Mouse (Mus musculus): ENCODE measurements around the gene Htra2. TPM values are rescaled to one million over a fixed set of nuclear protein-coding genes. Genes with fewer than 3 reads are reported as not detected.
A peak's percentile ranks its signal among the peaks of the same experiment; 100 is the strongest.

Htra2 gene
- polyA plus RNA-seq, 1 experiment from 2014 or later = 76.6 TPM

- Histone ChIP-seq H3K4me1 (peaks cover 10% of the 10 kb centered on the region), H3K4me2 (no peak overlapping the region), H3K36me3 (no peaks in the 10 kb centered on the region), H3K4me3 (no peak overlapping the region), H3K9ac (no peak overlapping the region), H3K27me3 (no peaks in the 10 kb centered on the region), H3K9me3 (no peaks in the 10 kb centered on the region), H3K27ac (no peak overlapping the region)
- WGBS = 46% methylated on average over 6 of the region's 6 CpGs
- no peak for ATAC-seq (ENCODE audit: borderline replicate concordance, extremely low read depth, low FRiP score, low TSS enrichment)
Measured at GRCm38 (mm10) chr6:83043561-83043960, 11.5 kb downstream of the Htra2 start.

- Histone ChIP-seq H3K27me3 (no peaks in the 10 kb centered on the region), H3K4me2 (no peak overlapping the region), H3K9ac (no peak overlapping the region), H3K36me3 (no peaks in the 10 kb centered on the region), H3K4me3 (no peak overlapping the region), H3K9me3 (no peaks in the 10 kb centered on the region), H3K4me1 (peaks cover 17% of the 10 kb centered on the region), H3K27ac (no peak overlapping the region)
- ATAC-seq (ENCODE audit: borderline replicate concordance, extremely low read depth, low FRiP score, low TSS enrichment) = no peak
- WGBS = 78% methylated on average over 5 of the region's 5 CpGs
Measured at GRCm38 (mm10) chr6:83040601-83041000, 14.5 kb downstream of the Htra2 start.

- Histone ChIP-seq H3K4me2 (peak overlapping the region; percentile 48), H3K9ac (no peak overlapping the region), H3K4me1 (peaks cover 29% of the 10 kb centered on the region), H3K27ac (no peak overlapping the region), H3K4me3 (peak overlapping the region; percentile 19), H3K36me3 (no peaks in the 10 kb centered on the region), H3K9me3 (no peaks in the 10 kb centered on the region), H3K27me3 (no peaks in the 10 kb centered on the region)
- WGBS = 17% methylated on average over 24 of the region's 24 CpGs
- no peak for ATAC-seq (ENCODE audit: borderline replicate concordance, extremely low read depth, low FRiP score, low TSS enrichment)
Measured at GRCm38 (mm10) chr6:83038496-83039012, 16.5 kb downstream of the Htra2 start.

DNA sequence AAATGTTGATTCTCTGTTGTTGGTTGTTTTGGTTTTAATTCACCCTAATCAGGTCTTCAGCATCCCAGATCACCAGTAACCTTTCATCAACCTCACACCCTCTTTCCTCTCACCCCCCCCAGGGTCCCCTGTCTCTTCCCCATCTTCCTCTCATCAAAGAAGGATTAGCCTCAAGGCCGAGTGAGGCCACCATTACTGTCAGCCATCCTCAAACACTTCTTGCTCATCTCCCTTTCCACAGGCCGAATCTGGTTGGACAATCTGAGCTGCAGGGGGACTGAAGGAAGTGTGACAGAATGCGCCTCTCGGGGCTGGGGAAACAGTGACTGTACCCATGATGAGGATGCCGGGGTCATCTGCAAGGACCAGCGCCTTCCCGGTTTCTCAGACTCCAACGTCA is 17.9 kb downstream of the Htra2 start:
- ATAC-seq (ENCODE audit: borderline replicate concordance, extremely low read depth, low FRiP score, low TSS enrichment) = no peak
- peaks cover 31% of the 10 kb centered on the region for H3K4me1 ChIP-seq
- H3K4me2 ChIP-seq = no peak overlapping the region
- H3K9me3 ChIP-seq = no peaks in the 10 kb centered on the region
- 48% methylated on average over 8 of the region's 8 CpGs for WGBS
- H3K27ac ChIP-seq = no peak overlapping the region
- no peaks in the 10 kb centered on the region for H3K36me3 ChIP-seq
- no peak overlapping the region for H3K9ac ChIP-seq
- no peaks in the 10 kb centered on the region for H3K27me3 ChIP-seq
- no peak overlapping the region for H3K4me3 ChIP-seq

DNA sequence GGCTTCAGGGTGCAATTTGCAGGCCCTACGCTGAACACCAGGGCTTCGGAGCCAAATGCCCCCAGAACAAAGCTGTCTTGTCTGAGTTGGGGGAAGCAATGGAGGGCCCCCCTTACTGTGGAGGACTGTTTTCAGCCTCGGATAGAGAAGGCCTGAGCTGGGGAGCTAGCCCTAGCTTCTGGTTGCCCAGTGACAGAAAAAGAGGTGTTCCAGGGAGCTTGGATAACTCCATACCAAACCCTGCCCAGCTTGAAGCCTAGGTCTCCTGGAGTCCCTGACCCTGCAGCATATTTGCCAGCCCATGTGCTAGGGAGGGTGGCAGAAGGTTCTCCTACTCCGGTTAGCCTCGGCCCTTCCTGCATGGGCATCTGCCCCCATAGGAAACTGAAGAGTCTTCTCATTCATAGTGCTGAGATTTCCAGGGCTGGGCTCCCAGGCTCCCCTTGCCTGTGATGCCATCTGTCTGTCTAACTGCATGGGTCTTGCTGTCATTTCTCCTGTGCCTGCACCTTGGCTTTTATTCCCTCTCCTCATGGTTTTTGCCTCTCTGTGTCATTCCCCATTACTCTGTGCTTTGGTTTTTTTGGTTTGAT is 20.5 kb downstream of the Htra2 start:
- Histone ChIP-seq H3K4me1 (peaks cover 42% of the 10 kb centered on the region), H3K27me3 (peaks cover 3% of the 10 kb centered on the region; the same call in 1 of the 2 replicates), H3K9ac (peak overlapping the region; percentile 60), H3K27ac (peak overlapping the region; percentile 95), H3K4me3 (peak overlapping the region; percentile 76), H3K4me2 (peak overlapping the region; percentile 92), H3K9me3 (no peaks in the 10 kb centered on the region), H3K36me3 (no peaks in the 10 kb centered on the region)
- ATAC-seq (ENCODE audit: borderline replicate concordance, extremely low read depth, low FRiP score, low TSS enrichment) = no peak
- 16% methylated on average over 5 of the region's 5 CpGs for WGBS

DNA sequence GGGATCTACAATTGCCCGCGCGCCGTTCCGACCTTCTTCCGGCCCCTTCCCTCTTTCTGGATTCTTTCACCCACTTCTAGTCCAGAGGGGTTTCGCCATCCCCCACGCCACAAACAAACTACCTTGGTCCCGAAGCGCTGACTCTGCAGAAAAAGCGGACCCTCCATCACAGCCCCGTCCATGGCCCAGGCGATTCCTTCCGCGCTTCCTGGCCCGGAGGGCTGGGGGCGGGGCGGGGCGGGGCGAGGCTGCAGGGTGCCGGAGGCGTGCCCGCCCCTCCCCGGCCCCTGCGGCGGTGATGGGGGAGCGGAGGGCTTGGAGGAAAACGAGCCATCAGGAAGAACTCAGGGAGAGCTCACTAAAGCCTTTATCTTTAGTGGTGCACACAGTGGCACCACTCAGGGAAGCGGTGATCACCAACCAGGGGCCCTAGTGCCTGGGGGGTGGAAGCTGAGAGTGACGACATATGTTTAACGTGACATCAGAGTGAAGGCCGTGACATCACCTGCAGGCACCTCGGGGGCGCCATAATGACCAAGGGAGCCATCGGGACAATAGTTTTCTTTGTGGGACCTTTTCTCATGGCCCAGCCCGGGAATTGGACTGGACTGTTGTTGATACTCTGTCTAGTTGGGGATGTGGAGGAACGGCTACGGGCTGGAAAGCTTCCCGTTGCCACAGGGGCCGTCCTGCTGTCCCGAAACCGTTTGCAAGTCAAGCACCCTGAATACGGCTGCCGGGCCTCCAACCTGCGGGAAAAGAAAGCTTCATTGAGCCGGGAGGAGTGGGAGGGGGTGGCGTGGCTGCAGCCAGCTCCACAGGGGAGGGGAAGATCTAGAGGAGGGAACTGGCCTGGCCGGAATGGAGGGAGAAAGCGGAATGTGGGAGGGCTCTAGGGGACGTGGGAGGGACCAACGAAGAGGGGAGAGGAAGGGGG is 21.6 kb downstream of the Htra2 start, which contains the start of the genes Dok1 and Loxl3:
TSS of gene Dok1 (minus strand) at position 223 of the 937 bp plus-strand sequence.
TSS of gene Loxl3 (plus strand) at position 925 of the 937 bp plus-strand sequence.
- Histone ChIP-seq H3K9ac (peak within 1 kb of the TSS; percentile 60), H3K4me2 (peak within 1 kb of the TSS; percentile 92), H3K4me1 (peaks cover 38% of the 10 kb centered on the region), H3K36me3 (no peaks in the 10 kb centered on the region), H3K27me3 (peaks cover 3% of the 10 kb centered on the region; the same call in 1 of the 2 replicates), H3K9me3 (no peaks in the 10 kb centered on the region), H3K4me3 (peak within 1 kb of the TSS; percentile 76), H3K27ac (peak within 1 kb of the TSS; percentile 95)
- ATAC-seq (ENCODE audit: borderline replicate concordance, extremely low read depth, low FRiP score, low TSS enrichment) = peak; percentile 87
- under 1% methylated on average over 51 of the region's 51 CpGs for WGBS

DNA sequence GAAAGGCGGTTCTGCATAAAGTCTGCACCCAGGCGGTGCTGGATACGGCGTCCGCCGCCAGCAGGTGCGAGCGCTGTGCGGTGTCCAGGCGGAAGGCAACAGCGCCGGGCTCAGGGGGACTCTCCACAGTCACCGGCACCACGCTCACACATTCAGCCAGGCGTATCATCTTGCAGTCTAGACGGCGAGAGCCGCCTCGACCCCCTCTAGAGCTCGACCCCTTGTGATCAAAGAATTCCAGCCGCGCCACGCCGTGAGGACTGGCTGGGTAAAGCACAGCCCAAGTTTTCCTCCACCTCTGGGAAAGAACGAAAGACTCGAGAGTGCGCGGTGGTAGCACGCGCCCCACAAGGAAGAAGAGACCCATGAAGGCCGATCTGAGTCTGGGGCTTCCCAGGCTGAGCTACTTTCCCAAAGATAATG is 22.3 kb downstream of the Htra2 start:
- Histone ChIP-seq H3K9me3 (no peaks in the 10 kb centered on the region), H3K4me2 (peak overlapping the region; percentile 92), H3K27me3 (peaks cover 3% of the 10 kb centered on the region; the same call in 1 of the 2 replicates), H3K4me3 (peak overlapping the region; percentile 76), H3K27ac (peak overlapping the region; percentile 95), H3K9ac (peak overlapping the region; percentile 60), H3K36me3 (no peaks in the 10 kb centered on the region), H3K4me1 (peaks cover 36% of the 10 kb centered on the region)
- ATAC-seq (ENCODE audit: borderline replicate concordance, extremely low read depth, low FRiP score, low TSS enrichment) = peak; percentile 9; the same call in 1 of the 2 replicates
- 0% methylated on average over 31 of the region's 31 CpGs for WGBS

GRCm38 (mm10) chr6:83031921-83032590 is 23.0 kb downstream of the Htra2 start:
- 37% methylated on average over 18 of the region's 18 CpGs for WGBS
- Histone ChIP-seq H3K9me3 (no peaks in the 10 kb centered on the region), H3K27me3 (peaks cover 3% of the 10 kb centered on the region; the same call in 1 of the 2 replicates), H3K4me3 (peak overlapping the region; percentile 76), H3K4me2 (peak overlapping the region; percentile 92), H3K4me1 (peaks cover 41% of the 10 kb centered on the region), H3K9ac (peak overlapping the region; percentile 17; the same call in 1 of the 2 replicates), H3K36me3 (no peaks in the 10 kb centered on the region), H3K27ac (no peak overlapping the region)
- ATAC-seq (ENCODE audit: borderline replicate concordance, extremely low read depth, low FRiP score, low TSS enrichment) = no peak

- 72% methylated on average over 7 of the region's 7 CpGs for WGBS
- no peak overlapping the region for H3K27ac ChIP-seq
Measured at GRCm38 (mm10) chr6:83031111-83031510, 24.0 kb downstream of the Htra2 start.

GRCm38 (mm10) chr6:83029777-83030176 is 25.3 kb downstream of the Htra2 start:
- Histone ChIP-seq H3K4me3 (no peak overlapping the region), H3K27me3 (peaks cover 3% of the 10 kb centered on the region; the same call in 1 of the 2 replicates), H3K36me3 (no peaks in the 10 kb centered on the region), H3K4me2 (no peak overlapping the region), H3K27ac (no peak overlapping the region), H3K4me1 (peaks cover 31% of the 10 kb centered on the region), H3K9me3 (no peaks in the 10 kb centered on the region), H3K9ac (no peak overlapping the region)
- WGBS = 33% methylated on average over 10 of the region's 10 CpGs
- no peak for ATAC-seq (ENCODE audit: borderline replicate concordance, extremely low read depth, low FRiP score, low TSS enrichment)

More at GRCm38 (mm10) chr6:83031111-83031510, 24.0 kb downstream of the Htra2 start:
- H3K36me3 ChIP-seq = no peaks in the 10 kb centered on the region
- H3K9me3 ChIP-seq = no peaks in the 10 kb centered on the region
- 0 out of 2 replicates have a peak overlapping the region, but pooled peaks have one; percentile 1 for H3K4me2 ChIP-seq
- no peak overlapping the region for H3K4me3 ChIP-seq
- peaks cover 3% of the 10 kb centered on the region; the same call in 1 of the 2 replicates for H3K27me3 ChIP-seq
- H3K4me1 ChIP-seq = peaks cover 41% of the 10 kb centered on the region
- no peak for ATAC-seq (ENCODE audit: borderline replicate concordance, extremely low read depth, low FRiP score, low TSS enrichment)
- no peak overlapping the region for H3K9ac ChIP-seq

GRCm38 (mm10) chr6:83027706-83028105 is 27.4 kb downstream of the Htra2 start:
- 0 out of 2 replicates have a peak overlapping the region, but pooled peaks have one; percentile 4 for H3K27ac ChIP-seq

More at GRCm38 (mm10) chr6:83027706-83028105, 27.4 kb downstream of the Htra2 start:
- 29% methylated on average over 7 of the region's 9 CpGs for WGBS
- H3K4me2 ChIP-seq = peak overlapping the region; percentile 6; the same call in 1 of the 2 replicates
- no peaks in the 10 kb centered on the region for H3K9me3 ChIP-seq
- no peak for ATAC-seq (ENCODE audit: borderline replicate concordance, extremely low read depth, low FRiP score, low TSS enrichment)
- no peak overlapping the region for H3K4me3 ChIP-seq
- peaks cover 3% of the 10 kb centered on the region; the same call in 1 of the 2 replicates for H3K27me3 ChIP-seq
- no peak overlapping the region for H3K9ac ChIP-seq
- no peaks in the 10 kb centered on the region for H3K36me3 ChIP-seq
- peaks cover 24% of the 10 kb centered on the region for H3K4me1 ChIP-seq

Data from lung, embryonic 15.5 days (tissue).